Mouse (Mus musculus): Measurements from ENCODE around the gene Snrpd3. TPM values are rescaled to one million over a fixed set of nuclear protein-coding genes. Genes with fewer than 3 reads are reported as not detected.

The Snrpd3 gene
- polyA plus RNA-seq, 1 experiment = 21.9 TPM

- peaks cover 8% of the 10 kb centered on the region for H3K4me1 ChIP-seq (ENCODE audit: control insufficient read depth, insufficient read depth, low read length)
- no peak overlapping the region for H3K27ac ChIP-seq (ENCODE audit: control insufficient read depth, insufficient read depth, low read depth, low read length)
- TF ChIP-seq POLR2A (IDR thresholded peaks at IDR 0.05; ENCODE audit: control insufficient read depth, low read depth, low read length) (no peak), CTCF (IDR thresholded peaks at IDR 0.05; ENCODE audit: control insufficient read depth, insufficient read depth, insufficient replicate concordance, low read depth, low read length) (no peak)
- no peak overlapping the region for H3K4me3 ChIP-seq (ENCODE audit: control insufficient read depth, low read depth, low read length)
- no peaks in the 10 kb centered on the region; the same call in 1 of the 2 replicates for H3K36me3 ChIP-seq (ENCODE audit: control insufficient read depth, insufficient read depth, low read length)
- H3K27me3 ChIP-seq (ENCODE audit: control insufficient read depth, insufficient read depth, low read length) = no peaks in the 10 kb centered on the region
Observed at GRCm38 (mm10) chr10:75511897-75512296, 5.5 kb upstream of the Snrpd3 start.

GRCm38 (mm10) chr10:75512796-75513195, 4.6 kb upstream of the Snrpd3 start:
- H3K4me1 ChIP-seq (ENCODE audit: control insufficient read depth, insufficient read depth, low read length) = peaks cover 8% of the 10 kb centered on the region
- no peaks in the 10 kb centered on the region; the same call in 1 of the 2 replicates for H3K36me3 ChIP-seq (ENCODE audit: control insufficient read depth, insufficient read depth, low read length)
- no peak overlapping the region for H3K27ac ChIP-seq (ENCODE audit: control insufficient read depth, insufficient read depth, low read depth, low read length)
- TF ChIP-seq CTCF (IDR thresholded peaks at IDR 0.05; ENCODE audit: control insufficient read depth, insufficient read depth, insufficient replicate concordance, low read depth, low read length) = no peak
- TF ChIP-seq POLR2A (IDR thresholded peaks at IDR 0.05; ENCODE audit: control insufficient read depth, low read depth, low read length) = no peak
- no peak overlapping the region for H3K4me3 ChIP-seq (ENCODE audit: control insufficient read depth, low read depth, low read length)
- H3K27me3 ChIP-seq (ENCODE audit: control insufficient read depth, insufficient read depth, low read length) = no peaks in the 10 kb centered on the region

GRCm38 (mm10) chr10:75513306-75514067, 3.9 kb upstream of the Snrpd3 start:
- Histone ChIP-seq H3K27me3 (ENCODE audit: control insufficient read depth, insufficient read depth, low read length) (no peaks in the 10 kb centered on the region), H3K27ac (ENCODE audit: control insufficient read depth, insufficient read depth, low read depth, low read length) (no peak overlapping the region), H3K4me3 (ENCODE audit: control insufficient read depth, low read depth, low read length) (no peak overlapping the region), H3K36me3 (ENCODE audit: control insufficient read depth, insufficient read depth, low read length) (no peaks in the 10 kb centered on the region), H3K4me1 (ENCODE audit: control insufficient read depth, insufficient read depth, low read length) (peaks cover 8% of the 10 kb centered on the region)
- TF ChIP-seq POLR2A (IDR thresholded peaks at IDR 0.05; ENCODE audit: control insufficient read depth, low read depth, low read length) (no peak), CTCF (IDR thresholded peaks at IDR 0.05; ENCODE audit: control insufficient read depth, insufficient read depth, insufficient replicate concordance, low read depth, low read length) (no peak)

GRCm38 (mm10) chr10:75514361-75514760, 3.0 kb upstream of the Snrpd3 start:
- TF ChIP-seq CTCF (IDR thresholded peaks at IDR 0.05; ENCODE audit: control insufficient read depth, insufficient read depth, insufficient replicate concordance, low read depth, low read length) (no peak), POLR2A (IDR thresholded peaks at IDR 0.05; ENCODE audit: control insufficient read depth, low read depth, low read length) (no peak)

GRCm38 (mm10) chr10:75515216-75516037, 1.9 kb upstream of the Snrpd3 start:
- peaks cover 10% of the 10 kb centered on the region for H3K4me1 ChIP-seq (ENCODE audit: control insufficient read depth, insufficient read depth, low read length)
- TF ChIP-seq POLR2A (IDR thresholded peaks at IDR 0.05; ENCODE audit: control insufficient read depth, low read depth, low read length) (no peak), CTCF (IDR thresholded peaks at IDR 0.05; ENCODE audit: control insufficient read depth, insufficient read depth, insufficient replicate concordance, low read depth, low read length) (no peak)
- no peak overlapping the region for H3K27ac ChIP-seq (ENCODE audit: control insufficient read depth, insufficient read depth, low read depth, low read length)
- no peaks in the 10 kb centered on the region for H3K27me3 ChIP-seq (ENCODE audit: control insufficient read depth, insufficient read depth, low read length)
- H3K4me3 ChIP-seq (ENCODE audit: control insufficient read depth, low read depth, low read length) = no peak overlapping the region
- H3K36me3 ChIP-seq (ENCODE audit: control insufficient read depth, insufficient read depth, low read length) = peaks cover 2% of the 10 kb centered on the region

More at GRCm38 (mm10) chr10:75514361-75514760, 3.0 kb upstream of the Snrpd3 start:
- H3K27ac ChIP-seq (ENCODE audit: control insufficient read depth, insufficient read depth, low read depth, low read length) = no peak overlapping the region
- peaks cover 2% of the 10 kb centered on the region for H3K36me3 ChIP-seq (ENCODE audit: control insufficient read depth, insufficient read depth, low read length)
- H3K4me3 ChIP-seq (ENCODE audit: control insufficient read depth, low read depth, low read length) = no peak overlapping the region
- H3K27me3 ChIP-seq (ENCODE audit: control insufficient read depth, insufficient read depth, low read length) = no peaks in the 10 kb centered on the region
- peaks cover 10% of the 10 kb centered on the region for H3K4me1 ChIP-seq (ENCODE audit: control insufficient read depth, insufficient read depth, low read length)

GRCm38 (mm10) chr10:75516038-75516723, 1.2 kb upstream of the Snrpd3 start:
- H3K27ac ChIP-seq (ENCODE audit: control insufficient read depth, insufficient read depth, low read depth, low read length) = peak overlapping the region; percentile 95
- peaks cover 2% of the 10 kb centered on the region for H3K36me3 ChIP-seq (ENCODE audit: control insufficient read depth, insufficient read depth, low read length)
- peaks cover 10% of the 10 kb centered on the region for H3K4me1 ChIP-seq (ENCODE audit: control insufficient read depth, insufficient read depth, low read length)

GRCm38 (mm10) chr10:75516724-75517072, 653 bp upstream of the Snrpd3 start:
- Histone ChIP-seq H3K4me3 (ENCODE audit: control insufficient read depth, low read depth, low read length) (peak overlapping the region; percentile 95), H3K36me3 (ENCODE audit: control insufficient read depth, insufficient read depth, low read length) (peaks cover 2% of the 10 kb centered on the region), H3K27me3 (ENCODE audit: control insufficient read depth, insufficient read depth, low read length) (no peaks in the 10 kb centered on the region), H3K27ac (ENCODE audit: control insufficient read depth, insufficient read depth, low read depth, low read length) (peak overlapping the region; percentile 95), H3K4me1 (ENCODE audit: control insufficient read depth, insufficient read depth, low read length) (peaks cover 10% of the 10 kb centered on the region)
- no peak for TF ChIP-seq POLR2A (IDR thresholded peaks at IDR 0.05; ENCODE audit: control insufficient read depth, low read depth, low read length)

More at GRCm38 (mm10) chr10:75516038-75516723, 1.2 kb upstream of the Snrpd3 start:
- no peak for TF ChIP-seq POLR2A (IDR thresholded peaks at IDR 0.05; ENCODE audit: control insufficient read depth, low read depth, low read length)
- no peak for TF ChIP-seq CTCF (IDR thresholded peaks at IDR 0.05; ENCODE audit: control insufficient read depth, insufficient read depth, insufficient replicate concordance, low read depth, low read length)
- Histone ChIP-seq H3K27me3 (ENCODE audit: control insufficient read depth, insufficient read depth, low read length) (no peaks in the 10 kb centered on the region), H3K4me3 (ENCODE audit: control insufficient read depth, low read depth, low read length) (peak overlapping the region; percentile 95)

Data from testis, adult 2 months (tissue).